Mouse (Mus musculus): Measurements from ENCODE around the gene Elavl2. TPM values are rescaled to one million over a fixed set of nuclear protein-coding genes. Genes with fewer than 3 reads are reported as not detected.
A peak's percentile ranks its signal among the peaks of the same experiment; 100 is the strongest.

Elavl2 gene
- total RNA-seq (2021): 100 to 1,000 TPM; 172 to 173 TPM

DNA sequence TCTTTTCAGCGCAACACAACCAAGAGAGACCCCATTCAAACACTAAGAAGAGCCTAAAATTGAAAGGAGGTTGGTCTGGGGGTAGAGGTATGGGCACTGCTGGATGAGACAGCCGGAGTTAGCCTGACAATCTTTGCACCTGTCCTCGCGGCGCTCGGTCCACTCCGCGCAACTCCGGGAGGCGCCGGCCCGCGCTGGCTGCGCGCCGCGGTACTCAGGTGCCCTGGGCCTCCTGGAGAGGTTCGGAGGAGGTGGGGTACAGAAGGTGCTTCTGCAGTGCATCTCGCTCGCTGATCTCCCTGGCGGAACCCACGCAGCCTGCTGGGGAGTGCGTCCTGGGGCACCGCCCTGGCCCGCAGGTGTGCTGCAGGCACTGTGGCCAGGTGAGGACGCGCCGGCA, at the start of gene Elavl2:
Gene Elavl2 (minus strand): TSS at position 363 of the 400 bp plus-strand sequence.
- intact Hi-C loops (cut with DNase I): no loop called here
- DNase-seq: no peak

DNA sequence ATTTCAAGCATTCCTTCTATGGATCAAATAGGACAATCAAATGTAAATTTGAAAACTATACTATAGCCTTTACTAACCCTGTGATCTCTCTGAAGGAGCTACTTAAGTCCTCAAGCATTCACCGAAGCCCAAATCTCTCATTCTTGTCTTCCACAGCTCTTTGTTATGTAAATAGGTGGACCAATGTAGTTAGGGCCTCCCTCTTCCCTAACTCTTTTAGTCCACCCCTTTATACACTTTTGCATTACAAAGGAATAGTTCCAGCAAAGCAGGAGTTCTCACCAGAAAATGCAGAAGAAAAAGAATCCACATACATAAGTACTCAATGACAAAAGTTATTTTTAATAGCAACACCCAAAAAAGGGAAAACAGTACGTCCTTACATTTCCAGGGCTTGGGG, 47.3 kb upstream of the Elavl2 start:
- intact Hi-C loops (cut with DNase I): no loop called here
- DNase-seq: no peak

DNA sequence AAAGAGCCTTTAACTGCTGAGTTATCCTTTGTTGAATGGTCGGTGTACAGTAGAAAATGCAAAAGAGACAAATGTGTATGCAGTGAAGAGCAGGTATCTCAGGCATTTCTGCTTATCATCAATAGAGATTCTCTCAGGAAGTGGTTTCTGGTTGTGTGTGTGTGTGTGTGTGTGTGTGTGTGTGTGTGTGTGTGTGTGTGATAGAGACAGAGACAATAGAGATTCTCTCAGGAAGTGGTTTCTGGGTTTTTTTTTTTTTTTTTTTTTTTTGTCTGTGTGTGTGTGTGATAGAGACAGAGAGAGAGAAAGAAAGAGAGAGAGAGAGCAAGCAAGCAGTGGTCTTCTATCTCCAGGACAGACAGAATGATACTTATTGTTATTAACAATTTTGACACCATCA, 15.0 kb upstream of the Elavl2 start:
- no peak for DNase-seq
- intact Hi-C loops (cut with DNase I): no loop called here

DNA sequence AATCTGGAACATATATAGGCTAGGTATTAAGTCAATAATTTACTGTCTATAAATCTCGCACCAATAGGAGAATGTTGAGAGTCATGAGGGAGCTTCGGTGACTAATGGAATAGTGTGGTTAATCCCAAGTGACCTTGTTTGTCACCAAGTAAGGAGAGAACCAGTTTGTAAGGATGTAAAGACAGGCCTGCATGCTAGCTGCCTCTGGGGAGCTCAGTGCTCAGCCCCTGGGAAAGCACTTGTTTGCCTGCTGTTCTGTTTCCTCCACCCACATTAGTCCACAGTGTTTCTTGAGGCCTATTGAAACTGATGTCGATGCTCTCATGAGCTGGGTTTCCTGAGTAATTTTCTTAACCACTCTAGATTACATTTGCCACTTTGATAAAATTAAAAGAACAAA, 4.5 kb upstream of the Elavl2 start:
- intact Hi-C loops (cut with DNase I): no loop called here
- DNase-seq: no peak

DNA sequence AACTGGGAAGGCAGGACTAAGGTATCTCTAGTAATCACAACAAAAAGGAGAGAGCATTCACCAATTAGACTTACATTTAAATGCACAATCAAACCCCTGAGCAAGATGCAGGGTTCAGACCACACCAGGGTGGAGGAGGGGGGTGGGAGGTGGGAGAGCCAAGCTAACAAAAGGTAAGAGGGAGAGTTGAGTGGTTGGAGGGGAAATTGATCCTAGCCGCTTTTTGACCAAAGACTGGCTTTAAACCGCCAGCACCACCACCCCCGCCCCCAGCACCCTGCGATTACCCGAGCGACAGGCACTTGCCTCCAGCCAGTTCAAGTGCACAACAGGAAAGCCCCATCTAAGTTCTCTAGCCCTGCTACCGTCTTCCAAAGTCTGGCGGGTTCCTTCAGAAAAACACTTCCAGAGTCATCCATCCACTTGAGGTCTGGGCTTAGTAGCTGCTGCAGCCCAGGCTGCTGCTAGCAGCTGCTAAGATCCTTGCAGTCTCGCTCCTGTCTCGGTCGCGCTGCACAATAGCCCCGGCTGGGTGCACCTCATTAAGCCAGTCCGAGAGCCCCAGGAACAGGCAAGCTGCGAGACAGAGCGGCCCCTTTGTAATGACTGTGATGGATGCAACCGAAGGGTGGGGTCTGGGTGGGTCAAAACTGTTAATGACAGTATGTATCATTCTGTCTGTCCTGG, 932 bp downstream of the Elavl2 start:
- DNase-seq: peak; percentile 44
- intact Hi-C loops (cut with DNase I): no loop called here

DNA sequence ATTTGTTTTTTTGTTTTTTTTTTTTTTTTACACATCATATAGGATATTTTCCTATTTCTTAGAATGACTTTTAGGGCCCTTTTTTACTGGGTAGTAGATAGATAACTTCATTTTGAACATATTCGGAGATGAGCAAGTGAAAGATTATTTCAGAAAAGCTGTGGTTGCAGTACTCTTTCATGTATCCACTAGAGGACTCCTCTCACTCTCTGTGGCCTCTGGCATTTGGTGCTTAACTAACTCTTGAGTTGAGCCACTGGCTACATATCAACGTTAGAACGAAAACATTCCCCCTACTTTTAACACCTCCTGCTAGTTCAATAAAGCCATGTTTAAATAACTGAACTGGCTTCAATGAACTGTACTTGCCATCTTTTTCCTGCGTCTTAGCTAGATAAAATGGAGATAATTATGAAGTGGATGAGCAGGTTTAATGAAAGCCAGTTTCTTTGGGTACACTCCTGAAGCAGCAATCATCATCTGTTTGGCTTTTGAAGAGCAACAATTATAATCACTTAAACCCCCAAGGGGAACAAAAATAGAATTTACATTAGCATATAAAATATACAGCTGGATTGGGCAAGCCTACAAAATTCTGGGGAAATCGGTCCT, 8.5 kb downstream of the Elavl2 start:
- no peak for DNase-seq
- intact Hi-C loops (cut with DNase I): no loop called here

DNA sequence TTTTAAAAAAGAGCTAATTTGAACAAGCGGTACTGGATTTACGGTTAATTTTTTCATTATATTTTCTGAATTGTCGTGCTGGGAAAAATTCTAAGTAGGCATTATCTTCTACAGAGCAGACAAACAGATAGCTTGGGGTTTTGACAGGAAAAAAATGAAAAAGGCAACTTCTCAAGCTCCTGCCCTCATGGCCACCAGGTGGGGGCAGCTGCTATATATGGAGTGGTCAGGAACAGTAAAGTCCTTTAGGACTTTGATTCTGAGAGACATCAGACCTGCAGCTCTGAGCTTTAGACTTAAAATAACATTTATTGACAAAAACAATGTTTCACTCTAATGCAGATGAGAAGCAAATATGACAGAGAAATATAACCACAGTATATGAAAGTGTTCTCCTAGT, 12.9 kb downstream of the Elavl2 start:
- intact Hi-C loops (cut with DNase I): no loop called here
- no peak for DNase-seq

DNA sequence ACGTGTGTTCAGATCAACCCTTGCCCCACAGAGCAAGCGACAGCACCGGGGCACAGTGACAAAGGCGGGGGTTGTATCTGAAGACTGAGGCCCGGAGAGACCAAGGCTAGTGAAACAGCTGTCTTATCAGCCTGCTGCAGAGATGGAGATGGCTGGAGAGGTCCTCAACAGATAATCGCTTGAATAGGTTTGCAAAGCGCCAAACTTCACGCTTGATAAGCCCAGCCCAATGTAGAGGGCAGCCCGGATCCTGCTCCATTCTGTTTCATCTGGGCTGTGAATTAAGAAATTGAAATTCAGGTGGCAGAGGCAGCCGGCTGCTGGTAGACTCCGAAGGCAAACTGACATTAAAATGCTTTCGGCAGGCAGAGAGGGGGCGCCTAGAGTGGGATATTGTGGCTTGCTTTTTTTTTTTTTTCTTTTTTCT, 19.4 kb downstream of the Elavl2 start:
- peak; percentile 23 for DNase-seq
- intact Hi-C loops (cut with DNase I): no loop called here

DNA sequence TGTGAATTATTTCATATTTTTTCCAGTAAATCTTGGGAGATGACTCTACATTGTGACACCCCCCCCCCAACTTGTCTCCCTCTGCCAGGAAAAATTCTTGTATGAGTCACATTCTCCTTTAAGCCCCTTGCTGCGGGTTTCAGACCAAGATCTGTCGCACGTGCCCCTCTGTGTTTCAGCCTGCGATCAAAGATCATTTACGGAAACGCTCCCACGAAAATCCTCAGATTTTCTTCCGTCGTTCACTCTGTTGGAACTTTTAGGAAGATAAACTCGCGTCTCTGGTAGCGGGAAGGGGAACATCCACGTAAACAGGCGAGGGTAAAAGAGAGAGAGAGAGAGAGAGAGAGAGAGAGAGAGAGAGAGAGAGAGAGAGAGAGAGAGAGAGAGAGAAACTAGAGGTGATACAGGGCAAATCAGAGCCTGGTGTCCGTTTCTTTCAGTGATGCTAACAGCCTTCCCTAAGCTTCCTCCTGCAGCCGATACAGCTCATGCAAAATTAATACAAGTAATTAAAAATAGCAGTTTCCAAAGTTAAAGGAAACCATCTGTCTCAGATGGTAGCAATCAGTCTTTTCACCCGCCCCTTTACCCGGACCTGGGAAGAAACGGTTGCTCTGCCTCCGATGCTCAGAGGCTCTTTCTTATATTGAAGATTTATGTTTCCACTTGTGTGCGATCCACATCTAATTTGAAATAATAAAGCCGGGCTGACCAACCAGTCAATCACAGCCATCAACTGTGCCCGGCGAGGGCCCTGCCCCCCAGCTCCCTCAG, 20.1 kb downstream of the Elavl2 start:
- no peak for DNase-seq
- intact Hi-C loops (cut with DNase I): no loop called here

DNA sequence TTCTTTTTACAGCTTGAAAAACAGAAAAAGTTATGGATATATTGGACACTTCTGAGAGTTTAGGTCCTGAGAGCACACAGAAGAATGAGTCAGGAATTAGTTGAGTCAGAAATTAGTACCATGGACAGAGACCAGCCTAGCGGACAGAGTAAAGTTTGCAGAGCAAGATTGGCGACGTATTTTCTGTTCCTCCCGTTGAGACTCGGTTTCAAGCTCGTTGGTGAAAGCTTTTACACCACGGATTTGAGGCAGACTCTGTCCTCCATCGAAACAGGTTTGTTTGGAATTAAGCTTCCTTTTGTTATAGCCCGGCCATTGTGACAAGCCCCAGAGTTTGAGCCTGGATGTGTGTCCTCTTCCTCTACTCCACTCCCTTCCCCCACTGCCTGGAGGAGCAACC, 21.0 kb downstream of the Elavl2 start:
- DNase-seq: no peak
- intact Hi-C loops (cut with DNase I): loop anchor here (10.0 kb wide), 1 partner anchor 1205 kb away; no protein-coding TSS in a partner anchor

DNA sequence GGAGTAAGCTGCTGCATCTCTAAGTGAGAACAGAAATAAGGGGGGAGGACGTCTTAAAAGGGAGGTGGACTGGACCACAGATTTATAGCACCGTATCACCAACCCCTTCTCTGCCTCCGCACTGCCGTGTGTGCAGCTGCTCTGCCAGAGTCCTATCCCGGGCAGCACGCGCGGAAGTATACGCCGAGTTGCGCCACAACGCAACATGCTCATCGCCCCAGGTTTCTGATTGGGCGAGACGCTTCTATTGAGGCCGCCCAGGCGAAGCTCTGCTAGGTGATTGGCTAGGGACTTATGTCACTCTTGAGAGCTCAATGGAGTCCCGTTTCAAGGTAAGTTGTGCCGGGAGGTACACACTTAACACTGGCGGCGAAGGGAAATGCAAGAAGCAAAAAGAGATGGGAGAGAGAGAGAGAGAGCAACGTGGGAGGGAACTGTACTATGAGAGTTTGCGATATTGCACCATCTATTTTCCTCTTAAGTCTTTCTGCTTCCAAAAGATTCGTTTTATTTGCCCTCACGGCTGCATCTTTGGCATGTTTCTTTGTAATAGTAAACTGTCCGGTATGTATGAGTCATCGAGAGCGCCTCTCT, 24.2 kb downstream of the Elavl2 start:
- DNase-seq: peak; percentile 98
- intact Hi-C loops (cut with DNase I): loop anchor here (10.0 kb wide), 1 partner anchor 1202 kb away; no protein-coding TSS in a partner anchor

DNA sequence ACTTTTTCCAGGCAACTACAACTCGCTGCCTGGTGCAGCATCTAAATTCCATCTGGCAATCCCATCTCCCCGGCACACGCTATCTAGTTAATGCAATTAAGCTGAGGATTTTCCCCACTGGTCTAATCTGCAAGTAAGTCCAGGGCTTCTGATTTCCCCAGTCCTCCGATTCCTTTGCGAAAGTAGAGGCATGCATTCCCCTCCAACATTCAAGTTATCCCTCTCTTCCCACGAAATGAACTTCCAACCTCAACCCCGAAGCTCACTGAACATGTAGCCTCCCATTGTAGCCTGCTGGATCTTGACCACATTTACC, 25.3 kb downstream of the Elavl2 start:
- intact Hi-C loops (cut with DNase I): loop anchor here (10.0 kb wide), 1 partner anchor 1201 kb away; no protein-coding TSS in a partner anchor

DNA sequence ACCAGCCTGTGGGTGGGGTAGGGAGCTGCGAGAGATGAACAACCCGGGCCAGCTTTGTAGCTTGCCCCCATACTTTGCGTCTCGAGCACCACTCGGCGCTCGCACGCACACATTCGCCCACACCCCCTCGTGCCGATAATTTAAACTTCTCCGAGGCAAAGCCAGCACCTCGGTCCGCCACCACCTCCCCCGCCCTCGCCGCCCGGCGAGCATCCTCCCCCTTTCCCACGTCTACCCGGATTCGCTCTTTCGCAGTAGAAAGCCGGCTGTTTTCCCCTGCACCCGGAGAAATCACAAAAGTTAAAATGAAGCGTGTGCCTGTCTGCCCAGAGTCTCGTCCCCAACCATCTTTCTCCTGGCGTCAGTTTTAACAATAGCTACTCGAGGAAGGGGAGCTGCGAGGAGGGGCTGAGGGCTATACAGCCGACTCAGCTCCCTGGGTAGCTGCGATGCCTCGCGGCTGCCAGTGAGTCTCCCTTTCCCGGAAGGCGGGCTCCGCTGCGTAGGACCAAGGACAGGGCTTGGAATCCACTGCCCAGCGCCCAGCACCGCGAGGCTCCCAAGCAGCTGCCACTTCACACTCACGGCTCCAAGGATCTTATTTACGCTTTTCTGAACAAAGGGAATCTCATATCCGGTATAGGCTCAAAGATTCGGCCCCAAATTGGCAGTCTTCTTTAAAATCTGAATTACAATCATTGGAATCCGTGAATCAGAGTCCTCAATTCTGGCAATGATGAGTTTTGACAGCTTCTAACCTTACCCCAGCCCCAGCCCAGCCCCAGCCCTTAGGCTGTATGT, 25.8 kb downstream of the Elavl2 start:
- intact Hi-C loops (cut with DNase I): loop anchor here (10.0 kb wide), 1 partner anchor 1200 kb away; no protein-coding TSS in a partner anchor
- peak; percentile 72 for DNase-seq

More for the DNA sequence above, 25.3 kb downstream of the Elavl2 start:
- peak; percentile 38 for DNase-seq

DNA sequence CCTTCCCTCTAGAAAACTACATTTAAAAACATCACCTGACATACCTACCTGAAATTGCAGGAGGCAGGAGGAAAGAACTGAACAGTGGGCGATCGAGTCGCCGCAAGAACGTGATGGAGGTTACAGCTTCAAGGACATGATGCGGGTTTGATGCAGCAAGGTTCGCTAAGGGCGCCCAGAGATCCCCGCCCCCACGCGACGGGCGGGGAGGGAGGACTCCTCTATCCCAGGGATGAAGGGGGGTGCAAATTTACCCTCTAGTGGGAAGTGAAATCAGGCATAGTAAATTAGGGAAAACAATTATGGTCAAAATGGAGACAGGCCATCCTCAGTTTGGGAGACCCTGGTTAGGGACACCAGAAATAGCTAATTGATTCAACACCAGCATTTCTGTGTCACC, 27.7 kb downstream of the Elavl2 start:
- DNase-seq: peak; percentile 22
- intact Hi-C loops (cut with DNase I): loop anchor here (10.0 kb wide), 1 partner anchor 1198 kb away; no protein-coding TSS in a partner anchor

DNA sequence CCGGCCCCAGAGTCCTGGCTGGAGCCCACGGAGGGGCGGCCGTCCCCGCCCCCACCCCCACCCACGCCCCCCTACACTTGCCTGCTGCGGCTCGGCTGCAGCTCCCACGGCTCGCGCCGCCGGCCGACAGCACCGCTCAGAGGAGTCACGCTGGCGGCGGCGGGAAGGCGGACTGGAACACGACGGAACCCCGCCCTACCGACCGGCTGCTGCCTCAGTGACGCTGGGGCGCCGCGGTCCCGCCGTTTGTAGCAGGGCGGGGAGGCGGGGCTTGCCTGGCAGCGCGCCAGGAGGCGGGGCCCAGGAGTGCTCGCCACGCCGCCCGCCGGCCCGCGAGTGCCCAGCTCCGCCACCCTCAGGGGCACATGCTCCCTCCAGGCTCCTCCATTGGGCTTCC, 28.8 kb downstream of the Elavl2 start:
- intact Hi-C loops (cut with DNase I): loop anchor here (10.0 kb wide), 1 partner anchor 1197 kb away; no protein-coding TSS in a partner anchor
- peak; percentile 93 for DNase-seq

DNA sequence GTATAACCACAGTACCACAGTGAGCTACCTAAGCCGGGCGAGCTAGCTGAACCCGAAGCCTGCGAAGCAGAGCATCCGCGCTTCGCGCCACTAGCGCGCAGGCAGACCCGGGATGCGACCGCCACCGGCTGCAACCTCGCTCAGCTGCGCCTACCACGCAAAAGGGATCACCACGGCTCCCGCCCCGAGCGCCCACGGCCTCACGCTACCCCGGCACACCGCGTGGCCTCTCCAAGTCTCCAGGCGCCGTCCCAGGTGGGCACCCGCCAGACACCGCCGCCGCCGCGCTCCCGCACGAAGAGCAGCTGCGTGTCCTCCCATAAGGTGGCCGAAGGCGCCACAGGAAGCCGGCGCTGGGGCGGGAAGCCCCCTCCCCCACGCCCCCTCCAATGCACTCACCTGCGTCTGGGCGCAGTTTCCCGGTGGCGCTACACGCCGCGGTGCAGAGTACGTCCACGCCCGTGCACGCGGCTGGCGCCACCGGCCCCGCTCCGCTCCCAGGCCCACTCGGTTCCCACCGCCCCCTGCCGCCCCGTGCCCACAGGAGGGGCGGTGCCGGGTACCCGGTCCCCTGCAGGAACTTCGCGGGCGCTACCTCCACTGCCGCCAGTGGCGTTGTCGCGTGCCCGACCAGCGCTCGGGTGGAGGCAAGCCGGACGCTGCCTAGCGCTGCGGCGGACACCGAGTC, 29.3 kb downstream of the Elavl2 start:
- intact Hi-C loops (cut with DNase I): loop anchor here (10.0 kb wide), 1 partner anchor 1196 kb away; no protein-coding TSS in a partner anchor
- peak; percentile 51 for DNase-seq

DNA sequence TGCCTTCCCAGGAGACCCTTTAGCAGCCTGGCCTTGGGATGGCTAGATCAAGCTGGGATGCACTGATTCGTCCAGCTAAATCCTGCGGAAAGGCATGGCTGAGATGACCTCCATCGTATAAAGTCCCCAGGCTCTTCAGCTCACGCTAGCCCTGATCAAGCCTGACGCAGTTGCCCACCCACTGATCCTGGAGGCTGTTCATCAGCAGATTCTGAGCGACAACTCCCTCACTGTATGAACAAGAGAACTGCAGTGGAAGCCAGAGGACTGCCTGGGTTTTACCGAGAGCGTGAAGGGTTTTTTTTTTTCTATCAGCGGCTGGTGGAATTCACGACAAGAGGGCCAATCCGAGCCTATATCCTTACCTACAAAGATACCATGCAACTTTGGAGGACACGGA, 35.3 kb downstream of the Elavl2 start:
- intact Hi-C loops (cut with DNase I): loop anchor here (10.0 kb wide), 3 partner anchors 120 to 500 kb away; no protein-coding TSS in a partner anchor

DNA sequence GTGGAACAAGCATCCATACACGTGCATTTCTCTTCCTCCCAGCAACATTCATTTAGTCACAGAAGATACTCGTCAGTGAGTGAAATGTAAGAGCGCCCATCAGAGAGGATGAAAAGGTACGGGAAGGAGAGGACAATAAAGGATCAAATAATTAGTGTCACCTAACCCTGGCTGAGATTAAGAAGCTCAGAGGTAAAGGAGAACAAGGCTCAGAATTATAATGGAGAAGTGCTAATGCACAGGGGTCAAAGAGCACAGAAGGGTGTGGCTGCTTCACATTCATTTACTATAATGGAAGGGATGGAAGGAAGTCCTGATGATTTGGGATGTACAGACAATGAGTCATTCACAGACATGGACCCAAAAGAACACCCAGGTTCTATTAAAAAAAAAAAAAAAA, 36.6 kb downstream of the Elavl2 start:
- no peak for DNase-seq
- intact Hi-C loops (cut with DNase I): loop anchor here (10.0 kb wide), 3 partner anchors 119 to 499 kb away; no protein-coding TSS in a partner anchor

More for the DNA sequence above, 35.3 kb downstream of the Elavl2 start:
- DNase-seq: no peak

DNA sequence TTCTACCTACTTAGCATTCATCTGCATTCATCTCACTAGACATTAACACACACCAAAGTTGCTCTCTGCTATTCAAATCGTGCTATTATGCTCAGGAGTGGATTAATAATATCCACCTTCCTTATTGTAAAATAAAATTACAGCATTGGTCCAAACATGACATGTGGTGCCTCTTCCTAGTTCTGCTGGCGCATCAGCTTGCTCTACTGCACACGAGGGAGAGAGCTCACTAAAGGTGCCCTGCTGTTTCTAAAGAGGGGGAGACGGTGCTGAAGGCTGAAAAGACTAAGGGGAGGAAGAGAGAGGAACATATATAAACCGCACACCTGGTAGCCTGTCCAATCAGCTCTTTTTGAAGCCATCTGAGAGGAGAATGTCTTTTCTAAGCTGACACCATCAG, 38.1 kb downstream of the Elavl2 start:
- intact Hi-C loops (cut with DNase I): loop anchor here (10.0 kb wide), 3 partner anchors 118 to 498 kb away; no protein-coding TSS in a partner anchor
- no peak for DNase-seq

Measured in left cerebral cortex, postnatal 4 days (tissue).